Mouse (Mus musculus): ENCODE measurements at regions not wholly inside any gene's neighbourhood (a gene's known extent, or its start where the extent isn't known, plus 50 kb on each side); places are given as distances from the start of the nearest gene placed in this dataset.

DNA sequence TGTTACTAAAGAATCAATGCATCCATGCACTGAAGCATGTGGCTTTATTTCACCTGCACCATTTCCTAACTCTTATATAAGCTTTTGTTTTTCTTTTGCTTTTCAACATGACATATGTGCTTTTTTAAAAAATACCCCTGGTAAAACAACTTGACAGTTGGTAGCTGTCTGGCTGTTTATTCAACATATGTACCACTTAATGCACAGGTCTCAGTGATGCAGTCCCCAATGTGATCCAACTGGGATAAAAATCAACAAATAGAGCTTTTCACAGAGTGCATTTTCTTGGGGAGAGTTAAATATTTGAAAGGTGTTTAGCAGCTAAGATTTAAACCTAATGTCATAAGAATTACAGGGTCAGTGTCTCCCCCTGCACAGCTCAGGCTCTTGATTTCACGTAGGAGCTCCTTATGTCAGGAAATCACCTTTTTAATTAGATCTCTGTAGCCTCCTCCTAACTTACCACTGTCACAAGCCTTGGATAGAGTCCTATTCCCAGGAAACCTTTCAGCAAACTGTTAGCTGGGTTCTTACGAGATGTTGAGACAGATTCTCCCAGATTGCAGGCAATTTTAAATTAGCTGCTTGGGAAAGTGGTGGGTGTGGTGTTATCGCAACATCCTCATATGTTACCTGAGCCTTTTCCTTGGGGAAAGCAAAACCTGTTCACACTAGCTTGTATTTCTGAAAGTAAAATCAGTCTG is 464.6 kb upstream of the Arrdc3 start:
- DNase-seq, result no peak

DNA sequence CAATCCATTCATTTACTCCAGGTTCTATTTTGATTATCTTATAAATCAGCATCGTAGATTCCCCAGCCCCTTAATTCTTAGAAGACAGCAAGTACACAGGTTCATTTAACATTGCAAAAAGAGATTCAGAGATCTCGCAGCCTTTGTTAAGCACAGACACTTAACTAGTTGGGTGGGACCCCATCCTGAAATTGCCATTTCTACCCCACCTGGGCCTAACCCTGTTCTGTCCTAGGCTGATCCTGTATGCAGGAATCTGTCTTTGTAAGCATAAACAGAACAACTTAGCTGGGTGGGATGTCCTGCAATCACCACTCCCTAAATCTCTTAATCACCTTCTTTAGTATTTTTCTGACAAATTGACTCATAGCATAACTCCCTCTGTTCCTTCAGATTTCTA is 462.8 kb upstream of the Arrdc3 start:
- no peak for DNase-seq

Measured in adrenal gland, adult 2 months (tissue).